Mouse (Mus musculus) lung, postnatal 14 days (tissue): ENCODE measurements at regions not wholly inside any gene's neighbourhood (a gene's known extent, or its start where the extent isn't known, plus 50 kb on each side); places are given as distances from the start of the nearest gene placed in this dataset.
"Not testable (repeated sequence)": the region's sequence is repeated elsewhere in the genome, so short reads cannot be mapped to it uniquely, and the experiment has no call there.

Experiments
- DNase-seq: peaks from one replicate; pipeline ENCODE4 v3.0.0; 2021

GRCm38 (mm10) chr3:36387431-36387830 is 88.3 kb downstream of the Anxa5 start:
- no peak for DNase-seq

GRCm38 (mm10) chr3:36383438-36383945 is 92.2 kb downstream of the Anxa5 start:
- DNase-seq: no peak

GRCm38 (mm10) chr3:36381621-36382193 is 94.0 kb downstream of the Anxa5 start:
- DNase-seq: no peak

- no peak for DNase-seq
These were observed 100.0 kb downstream of the Anxa5 start for GRCm38 (mm10) chr3:36375722-36376121.

DNA sequence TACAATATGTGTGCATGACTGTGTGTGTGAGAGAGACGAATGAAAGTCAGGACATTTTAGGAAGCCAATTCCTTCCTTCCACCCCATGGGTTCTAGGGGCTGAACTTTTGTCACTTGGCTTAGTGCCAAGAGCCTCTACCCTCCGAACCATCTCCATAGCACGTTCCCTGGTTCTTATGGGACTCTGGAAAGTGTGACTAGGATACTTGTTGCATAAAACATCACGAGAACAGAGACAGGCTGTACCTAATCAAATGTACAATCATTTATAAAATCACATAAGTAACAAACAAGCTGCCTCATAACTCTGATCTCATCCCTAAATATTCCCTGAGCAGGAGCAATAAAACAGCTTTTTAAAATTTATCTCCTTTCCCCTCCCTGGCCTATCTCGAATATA is 100.8 kb downstream of the Anxa5 start:
- no peak for DNase-seq

- DNase-seq: no peak
These were observed 114.8 kb downstream of the Anxa5 start for GRCm38 (mm10) chr3:36360933-36361332.

DNA sequence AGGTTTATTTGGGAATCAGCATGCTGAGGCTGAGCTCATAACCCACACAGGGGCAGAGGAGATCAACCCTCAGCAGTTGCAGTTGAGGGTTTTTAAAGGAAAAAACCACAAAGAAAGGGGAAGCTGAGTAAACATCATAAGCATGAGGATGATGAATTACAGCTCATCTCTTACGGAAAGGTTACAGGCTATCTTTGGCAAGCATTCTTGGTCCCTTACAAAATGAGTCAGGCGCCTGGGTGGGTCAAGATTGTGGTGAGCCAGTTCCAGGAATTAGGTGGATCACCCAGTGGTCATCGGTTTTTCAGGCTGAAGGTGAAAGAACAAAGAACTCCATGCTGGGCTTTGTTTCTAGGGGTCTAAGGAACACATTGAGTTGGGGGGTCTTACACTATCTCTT is 121.5 kb downstream of the Anxa5 start:
- not testable (repeated sequence) for DNase-seq

- DNase-seq: no peak
These were observed 123.5 kb downstream of the Anxa5 start for GRCm38 (mm10) chr3:36352032-36352742.

GRCm38 (mm10) chr3:36349073-36349472 is 126.6 kb downstream of the Anxa5 start:
- no peak for DNase-seq

- peak; percentile 27 for DNase-seq
These were observed 118.9 kb upstream of the Qrfpr start for GRCm38 (mm10) chr3:36340889-36341533.

GRCm38 (mm10) chr3:36339656-36340055 is 117.5 kb upstream of the Qrfpr start:
- no peak for DNase-seq

DNA sequence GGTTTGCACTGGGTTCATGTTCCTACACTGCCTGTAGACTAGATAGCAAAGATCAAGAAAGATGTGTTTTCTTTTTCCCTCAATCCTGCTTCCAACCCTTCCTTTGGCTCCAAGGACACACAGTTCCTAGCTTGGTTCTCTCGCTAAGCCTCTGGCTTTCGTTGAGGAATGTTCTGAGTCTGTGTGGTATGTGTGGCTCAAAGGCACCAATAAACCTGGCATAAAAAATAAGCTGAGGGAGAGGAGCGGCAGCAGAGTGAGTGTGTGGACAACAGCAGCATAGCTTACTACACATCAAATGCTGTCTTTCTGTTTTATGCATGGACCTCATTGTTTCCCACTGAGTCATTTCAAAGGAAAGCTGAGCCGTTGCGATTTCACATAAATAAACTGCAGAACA is 112.2 kb upstream of the Qrfpr start:
- DNase-seq: no peak

GRCm38 (mm10) chr3:36332016-36332415 is 109.9 kb upstream of the Qrfpr start:
- DNase-seq: no peak

GRCm38 (mm10) chr3:36330656-36331055 is 108.5 kb upstream of the Qrfpr start:
- peak; percentile 43 for DNase-seq

DNA sequence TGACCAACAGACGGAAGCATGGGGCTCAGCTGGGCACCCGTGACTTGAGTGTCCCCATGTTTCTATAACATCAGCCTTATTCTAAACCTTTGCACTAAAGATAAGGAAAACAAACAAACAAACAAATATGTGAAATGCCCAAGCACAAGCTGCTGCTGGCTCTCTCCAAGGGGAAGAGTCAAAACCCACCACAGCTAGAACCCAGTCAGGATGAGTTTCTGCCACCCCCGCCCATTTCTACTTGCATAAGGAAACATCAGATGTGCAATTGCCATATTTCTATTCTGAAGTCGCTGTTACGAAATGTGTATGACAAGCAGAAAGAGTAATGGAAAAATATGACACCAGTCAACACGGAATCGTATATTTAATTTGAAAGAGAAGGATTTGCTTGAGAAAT is 107.5 kb upstream of the Qrfpr start:
- DNase-seq: no peak

DNA sequence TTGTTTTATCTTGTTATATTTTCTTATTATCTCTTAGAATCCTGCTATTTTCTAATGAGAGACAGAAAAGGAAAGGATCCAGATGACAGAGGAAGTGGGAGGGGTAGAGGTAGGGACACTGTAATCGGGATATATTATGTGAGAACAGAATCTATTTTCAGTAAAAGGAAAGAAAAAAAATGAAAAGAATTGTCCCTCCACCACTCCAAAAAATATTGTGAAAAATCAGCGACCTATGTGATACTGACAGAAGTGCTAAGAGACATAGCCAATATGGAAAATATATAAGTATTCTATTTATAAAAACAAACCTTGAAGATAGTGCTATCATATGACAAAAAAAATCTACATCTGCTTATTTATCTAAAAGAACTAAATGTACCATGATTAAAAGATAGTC is 106.8 kb upstream of the Qrfpr start:
- no peak for DNase-seq

DNA sequence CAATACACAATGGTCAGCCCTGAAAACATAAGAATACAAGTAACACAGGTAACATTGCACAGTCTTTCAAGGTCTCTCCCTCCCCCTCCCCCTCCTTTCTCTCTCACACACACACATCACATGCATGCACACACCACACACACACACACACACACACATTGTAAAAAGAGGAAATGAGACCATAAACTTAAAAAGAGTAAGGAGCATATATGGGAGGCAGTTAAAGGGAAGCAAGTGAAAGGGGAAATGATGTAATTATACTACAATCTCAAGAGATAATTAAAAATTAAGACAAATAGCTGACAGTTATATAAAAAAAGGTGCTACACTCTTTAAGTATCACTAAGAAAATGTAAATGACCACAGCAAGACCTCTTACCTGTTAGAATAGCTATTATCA is 96.5 kb upstream of the Qrfpr start:
- DNase-seq: no peak

DNA sequence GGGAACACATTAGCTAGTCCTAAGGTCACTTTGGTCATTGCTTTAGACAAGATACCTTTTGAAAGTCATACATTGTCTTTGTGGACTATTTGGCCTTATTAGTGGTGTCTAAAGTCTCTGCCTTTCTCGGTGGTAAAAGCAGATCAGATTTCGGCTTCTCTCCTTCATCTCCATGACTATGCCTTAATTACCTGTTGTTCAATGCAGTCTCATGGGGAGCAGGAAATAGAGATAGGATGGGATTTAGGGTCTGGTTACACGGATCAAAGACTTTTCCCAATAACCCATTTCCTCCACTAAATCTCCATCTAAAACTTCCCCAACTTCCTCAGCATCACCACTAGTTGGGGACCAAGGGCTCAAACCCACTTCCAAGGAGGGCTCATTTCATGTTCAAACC is 89.2 kb upstream of the Qrfpr start:
- DNase-seq: no peak

DNA sequence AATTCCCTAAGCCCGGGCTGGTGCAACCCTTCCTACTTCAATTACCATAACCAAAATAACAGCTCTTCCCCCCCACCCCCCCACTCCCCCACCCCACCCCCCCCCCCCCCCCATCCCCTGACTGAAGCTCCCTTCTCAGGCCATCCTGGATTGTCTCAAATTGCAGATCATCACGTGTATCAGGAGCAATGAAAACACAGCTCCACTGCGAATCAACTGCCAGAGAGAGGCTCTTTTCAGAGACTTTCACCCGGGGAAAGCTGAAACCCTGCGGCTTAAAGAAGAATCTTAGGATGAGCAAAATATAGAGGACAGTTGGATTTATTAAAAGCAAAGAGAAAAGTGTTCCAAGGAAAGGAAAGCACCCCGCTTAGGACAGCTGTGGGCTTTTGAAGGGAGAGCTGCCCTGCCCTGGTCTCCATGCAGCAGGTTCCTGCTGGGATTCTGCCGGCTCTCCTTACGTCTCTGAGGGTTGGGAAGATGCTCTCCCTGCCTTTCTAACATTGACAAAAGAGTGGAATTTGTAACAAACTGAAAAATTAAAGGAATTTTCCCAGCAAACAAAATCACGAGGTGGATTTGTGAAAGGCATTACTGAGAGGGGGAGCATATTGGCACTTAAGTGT is 88.6 kb upstream of the Qrfpr start:
- no peak for DNase-seq

- no peak for DNase-seq
These were observed 74.7 kb upstream of the Qrfpr start for GRCm38 (mm10) chr3:36296792-36297191.

GRCm38 (mm10) chr3:36291971-36292370 is 69.9 kb upstream of the Qrfpr start:
- DNase-seq: no peak

- DNase-seq: no peak
These were observed 62.0 kb upstream of the Qrfpr start for GRCm38 (mm10) chr3:36284066-36284465.

GRCm38 (mm10) chr3:36275502-36275901 is 53.4 kb upstream of the Qrfpr start:
- DNase-seq: no peak
